Mouse (Mus musculus) forebrain, embryonic 16.5 days (tissue): ENCODE data around the gene Ndufb3. TPM values are rescaled to one million over a fixed set of nuclear protein-coding genes. Genes with fewer than 3 reads are reported as not detected.
"Not testable (repeated sequence)": the region's sequence is repeated elsewhere in the genome, so short reads cannot be mapped to it uniquely, and the experiment has no call there.

Experiments used
- ATAC-seq: fragments of 200-750 bp; cut with Nextera tagmentation; 2 replicates; pipeline ENCODE4 v1.8.0; 2017; ENCODE audit warnings: mild to moderate bottlenecking, moderate library complexity
- H3K27ac ChIP-seq: fragments of 300-500 bp; sonication (generic); 2 replicates; pipeline ENCODE4 v1.5.1; 2014; ENCODE audit warnings: low read length, control low read depth
- H3K27me3 ChIP-seq: fragments of 300-500 bp; sonication (generic); replicated peaks from 2 replicates; pipeline ENCODE4 v1.6.1; 2014; ENCODE audit warnings: low read length; ENCODE audit not compliant: control insufficient read depth, insufficient read depth
- H3K36me3 ChIP-seq: fragments of 300-500 bp; sonication (generic); 2 replicates; pipeline ENCODE4 v1.6.1; 2014; ENCODE audit not compliant: control insufficient read depth, insufficient read depth
- H3K4me1 ChIP-seq: fragments of 300-500 bp; sonication (generic); replicated peaks from 2 replicates; pipeline ENCODE4 v1.6.1; 2014; ENCODE audit warnings: low read length; ENCODE audit not compliant: control insufficient read depth, insufficient read depth
- H3K4me2 ChIP-seq: fragments of 300-500 bp; sonication (generic); 2 replicates; pipeline ENCODE4 v1.6.1; 2014; ENCODE audit warnings: mild to moderate bottlenecking, low read length, control low read depth
- H3K4me3 ChIP-seq: fragments of 300-500 bp; sonication (generic); replicated peaks from 2 replicates; pipeline ENCODE4 v1.5.1; 2014; ENCODE audit warnings: mild to moderate bottlenecking, low read length, control low read depth
- H3K9ac ChIP-seq: fragments of 300-500 bp; sonication (generic); replicated peaks from 2 replicates; pipeline ENCODE4 v1.6.1; 2014; ENCODE audit warnings: low read depth, low read length, control low read depth
- H3K9me3 ChIP-seq: fragments of 300-500 bp; sonication (generic); 2 replicates; pipeline ENCODE4 v1.6.1; 2016; ENCODE audit warnings: low read length; ENCODE audit not compliant: control insufficient read depth
- WGBS: fragments of 180-500 bp; shearing (Covaris S2); extraction: QIAGEN DNeasy Blood & Tissue Kit; methylation state at CpG from one replicate; pipeline ENCODE4 v1.1.7; 2014; 5-methylcytosine and 5-hydroxymethylcytosine counted together
- polyA plus RNA-seq: library from polyadenylated mRNA; unstranded; fragments of >200 nt; fragmentation: Nextera tagmentation; extraction: Ambion mirVana; gene quantifications from 2 replicates; pipeline ENCODE4 v1.2.1, GENCODE M21; 2015

Gene Ndufb3
- polyA plus RNA-seq = 161 and 165 TPM in 2 replicates

- WGBS = under 1% methylated on average over 41 of the region's 41 CpGs
- peak within 1 kb of the TSS; percentile 77 for H3K27ac ChIP-seq
- peak; percentile 99 for ATAC-seq
Measured at GRCm38 (mm10) chr1:58586171-58586997, at the start of gene Ndufb3, which contains the start of gene Fam126b. Ndufb3 (plus strand) TSS chr1:58586384. Fam126b (minus strand) TSS chr1:58586323.

DNA sequence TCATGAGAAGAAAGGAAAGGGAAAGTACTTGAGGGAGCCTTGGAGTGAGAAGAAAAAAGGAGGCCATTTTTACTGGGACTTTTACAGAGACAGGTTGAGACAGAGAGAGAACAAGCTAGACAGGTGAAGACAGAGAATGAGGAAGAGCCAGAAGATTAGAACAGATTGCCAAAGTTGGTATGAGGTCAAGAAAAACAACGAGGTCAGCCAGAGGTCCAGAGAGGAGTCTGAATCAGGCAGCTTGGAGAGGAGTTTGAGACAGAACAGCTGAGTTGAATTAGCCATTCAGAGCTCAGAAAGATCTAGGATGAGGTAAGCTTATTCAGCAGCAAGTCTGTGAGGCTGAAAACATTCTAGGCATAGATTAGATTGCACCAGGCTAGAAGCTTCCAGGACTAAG lies 44.8 kb upstream of the Ndufb3 start:
- Histone ChIP-seq H3K9ac (no peak overlapping the region), H3K4me3 (no peak overlapping the region), H3K27me3 (no peaks in the 10 kb centered on the region), H3K9me3 (no peaks in the 10 kb centered on the region), H3K36me3 (peaks cover 25% of the 10 kb centered on the region), H3K27ac (no peak overlapping the region), H3K4me2 (no peak overlapping the region), H3K4me1 (no peaks in the 10 kb centered on the region)
- ATAC-seq = no peak
- WGBS = 82% methylated on average over 1 of the region's 1 CpGs

More at GRCm38 (mm10) chr1:58586171-58586997, at the start of gene Ndufb3, which contains the start of gene Fam126b:
- no peaks in the 10 kb centered on the region for H3K27me3 ChIP-seq
- peak within 1 kb of the TSS; percentile 80 for H3K9ac ChIP-seq
- H3K4me2 ChIP-seq = peak within 1 kb of the TSS; percentile 76
- peaks cover 11% of the 10 kb centered on the region for H3K4me1 ChIP-seq
- no peaks in the 10 kb centered on the region for H3K9me3 ChIP-seq
- H3K4me3 ChIP-seq = peak within 1 kb of the TSS; percentile 93
- 0 out of 2 replicates have a peak, but pooled peaks cover 2% of the 10 kb centered on the region for H3K36me3 ChIP-seq

GRCm38 (mm10) chr1:58560370-58560769 lies 25.8 kb upstream of the Ndufb3 start:
- H3K4me2 ChIP-seq, H3K4me1 ChIP-seq, H3K27me3 ChIP-seq, H3K27ac ChIP-seq, H3K4me3 ChIP-seq, H3K9ac ChIP-seq, ATAC-seq, H3K9me3 ChIP-seq, H3K36me3 ChIP-seq: not testable (repeated sequence)
- WGBS = 94% methylated on average over 6 of the region's 6 CpGs

DNA sequence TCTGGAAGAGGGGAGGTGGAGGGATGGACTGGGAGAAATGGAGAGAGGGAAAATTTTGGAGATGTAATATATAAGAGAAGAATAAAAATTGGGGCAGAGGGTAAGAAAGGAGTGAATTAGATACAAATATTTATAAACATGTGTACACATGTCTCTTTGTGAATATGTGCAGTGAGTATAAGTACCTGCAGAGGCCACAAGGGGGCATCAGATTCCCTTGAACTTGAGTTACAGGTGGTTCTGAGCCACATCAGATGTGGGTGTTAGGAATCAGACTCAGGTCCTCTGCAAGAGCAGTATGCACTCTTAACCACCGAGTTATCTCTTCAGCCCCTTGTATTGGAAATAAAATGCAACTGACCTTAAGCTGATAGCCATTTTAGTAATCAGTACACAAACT lies 23.7 kb upstream of the Ndufb3 start:
- Histone ChIP-seq H3K9me3 (no peaks in the 10 kb centered on the region), H3K27ac (no peak overlapping the region), H3K9ac (no peak overlapping the region), H3K4me3 (no peak overlapping the region), H3K4me2 (no peak overlapping the region), H3K27me3 (no peaks in the 10 kb centered on the region), H3K4me1 (no peaks in the 10 kb centered on the region), H3K36me3 (0 out of 2 replicates have a peak, but pooled peaks cover 4% of the 10 kb centered on the region)
- ATAC-seq = no peak
- WGBS = 97% methylated on average over 1 of the region's 1 CpGs

DNA sequence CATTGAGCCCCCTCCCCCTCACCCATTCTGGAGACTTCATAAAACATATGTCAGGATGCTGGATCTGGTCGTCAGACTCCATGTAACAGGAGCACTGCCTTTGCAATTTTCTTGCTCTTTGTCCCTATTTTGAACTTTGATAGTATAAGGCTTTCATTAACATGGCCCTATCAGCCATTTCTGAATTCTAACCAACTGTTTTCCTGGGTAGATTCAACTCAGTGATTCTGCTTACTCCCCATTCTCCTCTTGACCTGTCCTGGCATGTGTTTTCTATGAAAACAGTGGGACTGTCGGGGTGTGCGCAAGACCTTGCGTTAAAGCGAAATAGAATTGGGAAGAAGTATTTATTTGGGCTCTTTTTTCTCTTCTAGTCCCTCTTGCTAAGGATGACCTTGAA lies 21.2 kb upstream of the Ndufb3 start:
- Histone ChIP-seq H3K36me3 (0 out of 2 replicates have a peak, but pooled peaks cover 2% of the 10 kb centered on the region), H3K27ac (no peak overlapping the region), H3K9ac (no peak overlapping the region), H3K4me1 (peaks cover 2% of the 10 kb centered on the region; the same call in 1 of the 2 replicates), H3K4me3 (no peak overlapping the region), H3K27me3 (no peaks in the 10 kb centered on the region), H3K9me3 (no peaks in the 10 kb centered on the region), H3K4me2 (no peak overlapping the region)
- WGBS = 92% methylated on average over 5 of the region's 5 CpGs
- ATAC-seq = no peak

DNA sequence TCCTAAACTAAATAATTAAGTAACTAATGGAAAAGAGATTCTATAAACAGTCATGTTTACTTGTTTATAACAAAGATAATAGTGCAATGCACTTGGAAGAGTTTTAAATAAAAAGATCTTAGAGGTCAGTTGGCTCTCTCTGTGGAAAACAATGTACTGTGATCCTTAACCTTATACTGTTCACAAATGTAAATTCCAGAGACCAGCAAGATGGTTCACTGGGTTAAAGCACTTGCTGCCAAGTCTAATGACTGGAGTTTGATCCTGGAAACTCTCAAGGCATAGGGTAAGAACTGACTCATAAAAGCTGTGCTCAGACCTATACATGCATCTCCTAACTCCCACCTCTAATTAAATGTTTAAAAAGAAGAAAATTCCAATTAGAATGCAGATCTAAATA lies 19.6 kb upstream of the Ndufb3 start:
- Histone ChIP-seq H3K4me3 (no peak overlapping the region), H3K4me1 (peaks cover 2% of the 10 kb centered on the region; the same call in 1 of the 2 replicates), H3K9me3 (no peaks in the 10 kb centered on the region), H3K4me2 (no peak overlapping the region), H3K27ac (no peak overlapping the region), H3K27me3 (no peaks in the 10 kb centered on the region), H3K9ac (no peak overlapping the region), H3K36me3 (no peaks in the 10 kb centered on the region)
- ATAC-seq = no peak

DNA sequence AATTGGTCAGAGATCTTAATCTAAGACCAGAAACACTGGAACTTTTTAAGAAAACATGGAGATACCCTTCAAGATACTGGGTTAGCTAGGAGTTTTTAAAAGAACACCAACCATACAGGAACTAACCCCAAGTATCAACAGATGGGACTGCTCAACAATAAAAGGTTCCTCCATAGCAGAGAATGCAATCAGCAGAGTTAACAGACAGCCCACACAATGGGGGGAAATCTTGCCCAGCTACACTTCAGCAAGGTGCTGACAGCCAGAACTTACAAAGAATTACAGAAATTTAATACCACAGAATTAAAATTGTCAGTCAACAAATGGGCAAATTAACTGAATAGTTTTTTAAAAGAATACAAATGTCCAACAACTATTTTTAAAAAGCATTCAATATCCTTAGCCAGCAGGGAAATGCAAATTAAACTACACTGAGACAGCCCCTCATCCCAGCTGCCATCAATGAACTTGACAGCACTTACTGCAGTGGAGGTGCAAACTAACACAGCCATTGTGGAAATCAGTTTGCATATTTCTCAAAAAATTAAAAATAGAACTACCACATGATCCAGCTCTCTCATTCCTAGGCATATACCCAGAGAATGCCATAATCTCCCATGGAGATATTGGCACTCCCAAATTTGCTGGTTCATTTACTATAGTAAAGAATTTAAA lies 17.6 kb upstream of the Ndufb3 start:
- Histone ChIP-seq H3K9ac (no peak overlapping the region), H3K4me1 (peaks cover 2% of the 10 kb centered on the region; the same call in 1 of the 2 replicates), H3K9me3 (no peaks in the 10 kb centered on the region), H3K27me3 (no peaks in the 10 kb centered on the region), H3K27ac (no peak overlapping the region), H3K4me3 (no peak overlapping the region), H3K4me2 (no peak overlapping the region), H3K36me3 (no peaks in the 10 kb centered on the region)
- peak; percentile 79 for ATAC-seq

- no peak overlapping the region for H3K9ac ChIP-seq
- no peak overlapping the region for H3K4me3 ChIP-seq
- 45% methylated on average over 4 of the region's 4 CpGs for WGBS
- ATAC-seq = no peak
- H3K9me3 ChIP-seq = no peaks in the 10 kb centered on the region
- no peaks in the 10 kb centered on the region for H3K36me3 ChIP-seq
- no peak overlapping the region for H3K27ac ChIP-seq
- no peaks in the 10 kb centered on the region for H3K27me3 ChIP-seq
- H3K4me1 ChIP-seq = peaks cover 2% of the 10 kb centered on the region; the same call in 1 of the 2 replicates
- H3K4me2 ChIP-seq = no peak overlapping the region
Measured at GRCm38 (mm10) chr1:58570437-58570836, 15.7 kb upstream of the Ndufb3 start.

- Histone ChIP-seq H3K27me3 (no peaks in the 10 kb centered on the region), H3K27ac (no peak overlapping the region), H3K9ac (no peak overlapping the region), H3K4me2 (no peak overlapping the region), H3K4me1 (no peaks in the 10 kb centered on the region; the same call in 1 of the 2 replicates), H3K9me3 (no peaks in the 10 kb centered on the region), H3K4me3 (no peak overlapping the region), H3K36me3 (no peaks in the 10 kb centered on the region)
- 89% methylated on average over 2 of the region's 2 CpGs for WGBS
- ATAC-seq = no peak
Measured at GRCm38 (mm10) chr1:58579179-58579578, 7.0 kb upstream of the Ndufb3 start.
